Mouse (Mus musculus) heart, postnatal 25 days (tissue): ENCODE results near the gene Rbfox2. TPM values are rescaled to one million over a fixed set of nuclear protein-coding genes. Genes with fewer than 3 reads are reported as not detected.
"Not testable (repeated sequence)": the region's sequence is repeated elsewhere in the genome, so short reads cannot be mapped to it uniquely, and the experiment has no call there.

Experiments used
- DNase-seq: peaks from one replicate; pipeline ENCODE4 v3.0.0; 2022; ENCODE audit warnings: low spot score
- intact Hi-C: fragments of 180-260 bp; cut with DNase I; formaldehyde crosslinking; loops from one replicate; pipeline ENCODE4 v1.15.1; 2025
- total RNA-seq, 2 experiments: library from RNA; stranded (reverse); gene quantifications; 2 replicates each; pipeline ENCODE4 v1.2.3; 2021

The Rbfox2 gene
- total RNA-seq, 2 experiments from 2014 or later = 111 to 117 TPM

DNA sequence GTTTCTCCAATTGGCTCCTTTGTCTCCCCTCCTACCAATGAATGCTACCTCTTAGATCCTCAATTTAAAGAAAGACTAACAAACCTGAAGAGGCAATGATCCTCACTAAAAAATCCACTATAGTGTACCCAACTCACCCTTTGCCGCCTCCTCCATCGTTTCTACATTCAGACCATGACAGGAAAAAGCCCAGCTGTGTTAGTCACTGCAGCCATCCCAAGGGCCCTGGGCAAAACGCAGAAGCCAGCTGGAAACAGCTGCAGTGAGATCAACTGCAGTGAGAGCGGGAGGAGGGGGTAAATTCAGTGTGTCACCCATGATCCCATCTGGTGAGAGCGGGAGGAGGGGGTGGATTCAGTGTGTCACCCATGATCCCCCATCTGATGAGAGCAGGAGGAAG, 28.0 kb downstream of the Rbfox2 start:
- intact Hi-C loops = loop anchor here (5.0 kb wide), 1 partner anchor 52 kb away; no protein-coding TSS in a partner anchor
- DNase-seq = peak; percentile 54

DNA sequence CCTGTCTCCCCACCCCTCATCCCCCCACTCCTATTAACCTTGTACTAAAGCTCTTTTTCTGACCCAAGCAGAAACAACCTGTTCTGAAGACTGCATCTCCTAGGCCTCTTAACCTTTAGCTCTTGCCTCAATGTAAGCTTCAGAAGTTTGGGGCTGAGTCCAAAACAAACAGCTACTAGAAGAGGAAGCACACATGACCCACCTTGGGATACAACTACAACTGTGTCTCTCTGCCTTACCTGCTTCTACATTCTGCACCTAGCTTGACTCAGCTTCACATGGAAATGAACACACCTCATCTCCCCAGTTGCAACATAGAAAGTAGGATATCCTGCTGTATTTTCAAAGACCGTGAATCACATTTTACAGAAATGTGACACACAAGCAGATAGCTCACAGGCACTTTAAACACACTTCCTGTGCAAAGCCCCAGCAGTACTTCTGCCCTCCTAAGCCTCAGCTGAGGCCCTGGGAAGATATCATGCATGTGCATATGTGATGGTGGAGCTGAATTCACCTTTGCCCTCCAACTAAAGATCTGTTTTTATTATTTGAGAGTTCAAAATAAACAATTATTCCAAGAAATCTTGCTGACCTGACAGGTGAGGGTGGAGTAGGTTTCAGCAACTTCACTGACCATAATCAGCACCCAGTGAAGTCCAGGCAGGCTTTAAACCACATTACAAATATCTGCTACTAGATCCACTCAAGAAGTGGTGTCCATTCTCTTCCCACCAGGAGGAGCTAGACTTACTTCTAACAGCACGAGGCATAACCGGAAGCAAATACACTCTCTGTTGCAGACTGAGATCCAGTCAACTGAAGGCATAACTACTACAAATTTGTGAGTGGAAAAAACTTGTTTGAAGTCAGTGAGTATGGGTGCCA, 29.7 kb downstream of the Rbfox2 start:
- intact Hi-C loops = loop anchor here (2.0 to 5.0 kb wide), 2 partner anchors 50 to 82 kb away; no protein-coding TSS in a partner anchor

DNA sequence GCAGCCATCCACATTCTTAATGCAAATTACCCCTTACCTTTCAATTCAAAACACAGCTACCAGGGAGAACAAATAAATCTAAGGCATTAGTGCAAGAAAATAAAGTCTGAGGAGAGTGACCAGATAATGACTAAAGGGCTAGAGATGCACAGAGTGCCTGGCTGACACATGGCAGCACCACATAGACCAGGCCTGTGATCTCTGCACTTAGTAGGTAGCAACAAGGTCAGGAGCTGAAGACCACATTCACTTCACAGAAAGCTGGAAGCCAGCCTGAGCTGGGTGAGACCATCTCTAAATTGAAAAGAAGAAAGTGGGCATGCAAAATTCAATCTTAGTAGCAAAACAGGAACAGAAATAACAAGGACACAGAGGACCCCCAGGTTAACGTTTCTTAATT, 30.5 kb downstream of the Rbfox2 start:
- intact Hi-C loops = loop anchor here (2.0 to 5.0 kb wide), 2 partner anchors 49 to 83 kb away; no protein-coding TSS in a partner anchor
- DNase-seq = no peak

More for the DNA sequence above, 29.7 kb downstream of the Rbfox2 start:
- no peak for DNase-seq

DNA sequence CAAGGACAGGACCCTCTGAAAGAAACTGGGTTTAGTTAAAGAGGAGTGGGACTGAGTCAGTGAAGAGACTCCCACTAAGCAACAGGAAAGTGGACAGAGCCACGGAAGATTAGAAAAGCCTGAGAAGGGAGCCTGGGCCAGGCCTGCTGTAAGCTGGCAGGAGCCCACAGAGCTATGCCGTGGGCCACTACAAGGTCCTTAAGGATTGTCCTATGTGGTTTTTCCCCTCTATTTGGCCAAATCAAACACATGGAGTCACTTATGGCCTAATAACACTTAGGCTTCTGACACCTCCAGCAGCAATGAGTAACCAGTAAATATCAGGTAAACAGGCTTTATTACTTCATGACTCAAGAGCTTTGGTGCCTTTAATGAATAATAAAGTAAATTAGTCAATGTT, 31.2 kb downstream of the Rbfox2 start:
- intact Hi-C loops = loop anchor here (5.0 kb wide), 1 partner anchor 48 kb away; no protein-coding TSS in a partner anchor
- DNase-seq = no peak

DNA sequence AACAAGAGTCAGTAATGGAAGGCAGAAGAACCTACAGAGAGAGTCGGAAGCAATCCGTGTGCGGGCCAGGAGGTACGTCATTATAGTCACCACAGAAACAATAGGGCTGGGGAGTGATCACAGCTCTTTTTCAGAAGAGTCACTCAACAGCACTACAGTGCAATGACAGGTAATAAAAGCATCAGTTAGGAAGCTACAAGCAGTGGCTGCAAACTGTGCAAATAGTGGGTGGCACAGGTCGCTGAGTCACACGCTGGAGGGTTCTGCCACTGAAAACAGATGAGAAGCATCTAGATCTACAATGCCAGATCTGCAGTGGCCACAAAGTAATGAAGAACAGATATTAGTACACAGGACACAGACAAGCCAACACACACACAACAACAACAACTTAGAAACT, 32.9 kb downstream of the Rbfox2 start:
- intact Hi-C loops = no loop called here
- no peak for DNase-seq

DNA sequence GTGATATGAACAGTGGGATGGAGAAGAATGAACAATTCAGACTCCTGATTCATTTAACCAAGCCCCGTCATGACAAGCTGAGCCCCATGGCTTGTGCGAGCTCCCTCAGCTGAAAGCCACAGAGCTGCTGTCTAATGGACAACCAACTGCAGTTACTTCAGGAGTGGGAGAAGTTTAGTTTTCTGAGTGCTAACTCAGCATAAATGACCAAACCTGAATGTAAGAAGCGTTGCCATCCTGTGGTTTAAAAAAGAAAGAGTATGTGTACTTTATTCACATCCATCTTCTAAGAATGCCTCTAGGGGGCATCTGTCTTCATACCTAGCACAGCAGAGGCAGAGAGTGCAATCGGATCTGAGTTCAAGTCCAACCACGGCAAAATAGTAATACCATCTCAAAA, 35.5 kb downstream of the Rbfox2 start:
- no peak for DNase-seq
- intact Hi-C loops = no loop called here

DNA sequence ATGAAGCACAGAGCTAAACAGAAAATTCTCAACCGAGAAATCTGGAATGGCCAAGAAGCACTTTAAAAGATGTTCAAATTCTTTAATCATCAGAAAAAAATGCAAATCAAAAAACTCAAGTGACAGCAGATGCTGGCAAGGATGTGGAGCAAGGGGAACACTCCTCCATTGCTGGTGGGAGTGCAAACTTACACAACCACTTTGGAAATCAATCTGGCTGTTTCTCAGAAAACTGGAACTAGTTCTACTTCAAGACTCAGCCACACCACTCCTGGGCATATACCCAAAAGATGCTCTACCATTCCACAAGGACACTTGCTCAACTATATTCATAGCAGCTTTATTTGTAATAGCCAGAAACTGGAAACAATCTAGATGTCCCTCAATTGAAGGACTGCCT, 37.3 kb downstream of the Rbfox2 start:
- intact Hi-C loops, DNase-seq: not testable (repeated sequence)

DNA sequence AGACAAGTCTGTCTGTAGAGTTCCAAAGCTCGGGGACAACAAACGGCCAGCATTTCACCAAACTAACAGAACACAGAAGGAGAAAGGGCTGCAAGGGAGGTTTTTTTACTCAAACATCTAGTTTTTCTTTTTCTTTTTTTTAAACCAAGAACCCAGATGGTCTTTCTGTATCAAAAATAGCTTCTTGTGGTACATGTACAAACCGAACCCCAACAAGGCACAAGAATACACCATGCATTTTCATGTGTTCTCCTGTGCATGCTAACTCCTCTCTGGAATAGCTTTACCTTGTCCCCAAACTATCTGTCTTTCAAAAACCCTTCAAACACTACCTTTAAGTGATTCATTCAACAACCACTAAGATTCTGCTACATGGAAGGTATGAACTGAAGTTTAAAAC, 38.4 kb downstream of the Rbfox2 start:
- DNase-seq = no peak
- intact Hi-C loops = no loop called here

DNA sequence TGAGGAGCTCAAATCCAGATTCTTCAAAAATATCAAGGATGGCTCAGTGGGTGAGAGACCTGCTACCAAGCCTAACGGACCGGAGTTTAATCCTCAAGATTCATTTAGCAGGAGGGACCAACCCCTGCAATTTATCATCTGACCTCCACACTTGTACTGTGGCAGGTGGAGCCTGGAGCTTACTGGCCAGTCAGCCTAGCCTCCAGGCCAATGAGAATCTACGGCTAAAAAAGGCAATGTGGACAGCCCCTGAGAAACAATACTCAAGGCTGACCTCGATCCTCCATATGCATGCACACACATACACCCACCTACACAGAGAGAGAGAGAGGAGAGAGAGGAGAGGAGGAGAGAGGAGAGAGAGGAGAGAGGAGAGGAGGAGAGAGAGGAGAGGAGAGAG, 41.5 kb downstream of the Rbfox2 start:
- intact Hi-C loops = no loop called here
- no peak for DNase-seq

DNA sequence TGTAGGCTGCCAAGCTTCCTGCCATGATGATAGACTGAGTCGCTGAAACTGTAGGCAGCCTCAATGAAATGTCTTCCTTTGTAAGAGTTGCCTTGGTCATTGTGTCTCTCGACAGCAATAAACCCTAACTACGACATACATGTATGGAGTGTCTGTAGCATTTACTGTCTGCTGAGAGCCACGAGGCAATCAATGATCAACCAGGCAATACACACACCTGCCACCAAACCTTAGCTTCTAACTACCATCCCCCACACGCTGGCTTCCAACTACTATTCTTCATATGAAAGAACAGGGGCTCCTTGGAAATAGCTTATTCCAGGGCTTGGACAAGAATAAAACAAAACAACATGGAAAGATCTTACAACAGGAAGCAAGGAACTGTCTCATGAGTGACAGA, 42.5 kb downstream of the Rbfox2 start:
- no peak for DNase-seq
- intact Hi-C loops = no loop called here

DNA sequence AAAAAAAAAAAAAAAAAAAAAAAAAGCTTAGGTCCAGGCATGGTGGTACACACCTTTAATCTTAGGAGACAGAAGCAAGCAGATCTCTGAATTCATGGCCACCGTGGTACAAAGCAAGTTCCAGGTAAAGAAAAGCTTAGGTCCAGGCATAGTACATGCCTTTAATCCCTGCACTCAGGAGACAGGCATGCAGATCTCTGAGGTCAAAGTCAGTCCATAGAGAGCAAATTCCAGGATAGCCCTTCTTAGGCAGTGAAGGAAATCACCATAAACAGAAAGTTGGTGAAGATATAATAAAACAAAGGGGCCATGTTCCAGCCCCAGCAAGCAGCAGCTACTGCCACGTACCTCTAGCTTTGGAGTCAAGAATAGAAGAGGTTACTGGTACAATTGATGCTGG, 44.0 kb downstream of the Rbfox2 start:
- intact Hi-C loops = no loop called here

DNA sequence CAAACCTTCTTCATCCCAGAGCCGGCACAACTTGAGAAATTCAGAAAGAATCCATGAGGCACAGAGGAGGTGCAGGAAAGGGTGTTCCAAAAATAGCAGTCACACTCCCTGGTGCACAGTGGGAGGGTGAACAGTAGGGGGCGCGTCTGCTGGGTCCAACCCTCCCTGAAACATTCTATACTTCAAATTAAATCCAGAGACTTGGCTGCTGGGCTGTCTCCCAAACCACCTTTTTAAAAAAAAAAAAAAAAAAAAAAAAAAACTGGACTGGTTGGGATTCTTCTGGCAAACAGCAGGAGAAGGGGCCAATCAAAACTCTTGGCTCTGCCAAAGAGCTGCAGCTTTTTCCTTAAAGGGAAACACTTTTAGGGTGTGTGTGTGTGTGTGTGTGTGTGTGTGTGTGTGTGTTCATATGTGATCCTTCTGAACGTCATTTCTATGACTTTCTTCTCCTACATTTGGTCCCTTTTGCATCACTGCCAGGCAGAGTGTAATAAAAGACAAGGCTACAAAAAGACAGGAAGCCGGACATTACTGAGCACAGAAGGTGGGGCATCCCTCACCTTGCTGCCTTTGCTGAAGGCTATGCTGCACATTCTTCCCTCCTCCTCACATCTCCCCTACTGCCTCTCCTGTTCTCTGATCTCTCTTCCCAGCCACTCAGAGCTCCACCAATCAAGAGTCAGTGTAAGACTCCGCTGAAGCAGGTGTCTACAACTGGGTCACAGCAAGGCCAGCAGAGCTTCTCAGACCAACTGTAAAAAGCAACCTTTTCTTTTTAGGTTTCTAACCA, 49.2 kb downstream of the Rbfox2 start:
- intact Hi-C loops = loop anchor here (5.0 kb wide), 1 partner anchor 80 kb away; no protein-coding TSS in a partner anchor
- peak; percentile 16 for DNase-seq

More for the DNA sequence above, 44.0 kb downstream of the Rbfox2 start:
- no peak for DNase-seq

DNA sequence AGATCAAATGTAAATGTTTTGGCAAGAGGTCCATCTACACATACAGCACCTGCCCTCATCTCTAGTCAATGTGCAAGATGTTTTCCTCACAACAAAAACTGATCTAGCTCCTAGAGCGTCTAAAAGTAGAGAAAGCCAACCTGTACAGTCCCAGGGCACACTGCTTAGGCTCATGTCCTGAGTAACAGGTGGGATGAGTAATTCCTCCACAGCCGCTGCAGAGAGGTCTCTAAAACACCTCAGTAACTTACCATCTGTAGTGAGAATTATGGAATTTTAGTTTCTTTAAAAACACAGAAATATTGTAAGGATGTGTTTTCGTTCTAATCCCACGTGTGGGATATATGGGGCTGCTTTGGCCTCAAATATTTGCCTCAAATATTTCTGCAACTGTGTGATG, 50.0 kb downstream of the Rbfox2 start:
- DNase-seq = no peak
- intact Hi-C loops = loop anchor here (5.0 kb wide), 1 partner anchor 81 kb away; no protein-coding TSS in a partner anchor

DNA sequence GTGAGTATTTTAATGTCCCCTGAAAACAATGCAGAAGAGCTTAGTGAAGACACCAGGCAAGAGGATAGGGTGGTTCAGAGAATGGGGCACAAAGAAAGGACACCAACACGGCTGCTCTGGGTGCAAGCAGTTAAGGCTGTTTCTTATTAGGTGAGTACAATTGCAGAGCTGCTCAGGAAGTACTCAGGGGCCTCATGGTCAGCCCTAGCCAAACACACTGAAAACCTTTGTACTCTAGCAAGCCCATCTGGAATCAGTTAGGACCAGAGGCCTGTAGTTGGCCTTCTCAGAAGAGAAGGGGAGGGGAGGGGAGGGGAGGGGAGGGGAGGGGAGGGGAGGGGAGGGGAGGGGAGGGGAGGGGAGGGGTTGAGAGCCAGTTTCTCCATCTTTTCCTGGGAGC, 52.2 kb downstream of the Rbfox2 start:
- no peak for DNase-seq
- intact Hi-C loops = loop anchor here (5.0 kb wide), 1 partner anchor 83 kb away; no protein-coding TSS in a partner anchor

DNA sequence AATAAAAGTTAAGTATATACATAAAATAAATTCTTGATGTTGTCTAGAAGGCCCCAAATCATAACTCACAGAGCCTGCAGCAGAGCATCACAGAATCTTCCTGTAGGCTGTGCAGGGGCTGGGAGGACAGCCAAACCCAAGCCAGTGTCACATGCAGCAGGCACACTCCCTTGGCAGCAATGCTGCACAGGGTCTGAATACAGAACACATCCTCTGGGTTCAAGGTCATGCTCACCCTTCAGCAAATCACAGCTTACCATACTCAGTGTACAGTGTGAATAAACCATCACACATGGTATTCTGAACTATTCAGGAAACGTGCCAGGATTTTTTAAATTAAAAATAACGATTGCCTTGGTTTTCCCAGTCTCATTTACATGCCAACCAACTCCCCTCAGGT, 52.7 kb downstream of the Rbfox2 start:
- DNase-seq = peak; percentile 33
- intact Hi-C loops = no loop called here

DNA sequence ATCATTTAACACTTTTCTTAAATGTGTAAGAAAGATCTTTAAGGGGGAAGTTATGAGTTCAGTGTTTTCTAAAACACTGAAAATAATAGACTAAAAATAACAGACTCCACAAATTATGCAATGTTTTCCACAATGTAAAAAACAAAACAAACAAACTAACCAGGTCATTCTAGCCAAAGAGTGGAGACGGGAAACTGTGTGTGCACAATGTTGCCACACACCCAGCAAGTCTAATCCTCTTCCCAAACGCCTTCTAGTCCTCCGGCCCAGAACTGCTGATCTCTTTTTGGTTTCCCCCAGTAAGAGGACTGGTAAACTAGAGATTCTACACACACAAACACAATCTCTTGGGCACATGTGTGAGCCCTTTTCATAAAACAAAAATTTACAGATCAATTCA, 55.1 kb downstream of the Rbfox2 start:
- DNase-seq = no peak
- intact Hi-C loops = no loop called here

DNA sequence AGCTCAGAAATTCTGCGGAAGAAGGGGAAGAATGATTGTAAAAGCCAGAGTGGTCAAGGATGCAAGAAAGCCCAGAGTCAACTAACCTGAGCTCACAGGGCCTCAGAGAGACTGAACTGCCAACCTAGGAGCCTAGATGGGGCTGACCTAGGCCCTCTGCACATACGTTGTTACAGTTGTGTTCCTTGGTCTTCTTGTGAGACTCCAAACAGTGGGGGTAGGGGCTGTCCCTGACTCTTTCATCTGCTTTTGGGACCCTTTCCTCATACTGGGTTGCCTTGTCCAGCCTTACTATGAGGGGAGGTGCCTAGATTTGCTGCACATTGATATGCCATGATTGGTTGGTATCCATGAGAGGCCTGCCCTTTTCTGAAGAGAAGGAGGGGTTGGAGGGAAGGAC, 56.0 kb downstream of the Rbfox2 start:
- intact Hi-C loops = no loop called here

DNA sequence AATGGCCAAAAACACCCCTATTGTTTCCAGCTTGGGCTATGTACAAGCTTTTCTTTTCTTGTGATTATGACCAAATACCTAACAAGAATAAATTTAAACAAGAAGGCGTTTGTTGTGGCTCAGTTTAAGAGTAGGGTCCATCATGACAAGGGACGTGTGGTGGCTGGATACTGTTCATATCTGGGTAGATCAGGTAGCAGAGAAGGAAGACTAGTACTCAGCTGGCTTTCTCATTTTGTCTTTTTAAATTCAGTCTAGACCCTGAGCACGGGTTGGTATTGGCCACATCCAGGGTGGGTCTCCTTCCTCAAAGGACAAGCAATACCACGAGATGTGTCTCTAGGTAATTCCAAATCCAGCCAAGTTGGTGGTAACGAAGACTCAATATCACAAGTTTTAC, 57.4 kb downstream of the Rbfox2 start:
- intact Hi-C loops = no loop called here
- no peak for DNase-seq

More for the DNA sequence above, 56.0 kb downstream of the Rbfox2 start:
- DNase-seq = no peak

DNA sequence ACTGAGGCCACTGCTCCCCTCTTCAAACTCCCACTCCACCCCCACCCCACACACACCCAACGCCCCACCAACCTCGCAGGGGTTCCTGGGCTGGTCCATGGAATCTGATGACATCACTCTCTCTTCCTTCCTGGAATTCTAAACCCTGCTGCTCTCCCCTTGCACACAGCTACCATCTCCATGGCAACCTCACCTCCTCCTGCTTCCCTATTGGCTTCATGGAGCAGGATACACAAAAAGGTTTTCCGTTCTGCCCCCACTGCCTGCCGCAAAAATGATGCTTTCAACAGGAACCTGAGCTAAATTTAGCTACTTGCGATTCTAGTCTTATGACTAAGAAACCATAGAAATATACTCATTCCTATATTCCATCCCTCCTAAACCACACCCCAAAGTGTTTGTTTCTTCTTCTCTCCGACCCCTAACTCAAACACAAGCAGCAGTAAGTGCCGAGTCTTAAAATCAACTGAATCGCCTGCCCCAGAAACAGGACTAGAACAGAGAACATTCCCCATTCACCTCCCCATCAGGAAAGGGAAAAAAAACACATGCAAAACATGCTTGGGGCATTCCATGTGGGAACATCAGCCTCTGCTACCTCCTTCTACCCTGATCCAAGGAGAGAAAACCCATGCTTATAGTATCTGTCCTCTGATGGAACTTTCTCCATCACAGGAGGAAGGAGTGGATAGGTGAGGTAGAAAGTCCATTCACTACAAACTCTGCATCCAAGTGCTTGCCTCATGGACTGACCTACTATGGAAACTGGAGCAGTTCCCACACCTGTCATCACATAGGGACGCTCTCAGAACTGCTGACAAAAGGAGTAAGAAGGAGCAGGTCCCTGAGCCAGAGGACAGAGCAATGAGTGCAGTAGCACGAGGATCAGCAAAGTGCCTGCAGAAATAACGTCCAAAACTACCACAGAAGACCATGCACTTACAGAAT, 61.1 kb downstream of the Rbfox2 start:
- intact Hi-C loops = no loop called here
- peak; percentile 59 for DNase-seq

DNA sequence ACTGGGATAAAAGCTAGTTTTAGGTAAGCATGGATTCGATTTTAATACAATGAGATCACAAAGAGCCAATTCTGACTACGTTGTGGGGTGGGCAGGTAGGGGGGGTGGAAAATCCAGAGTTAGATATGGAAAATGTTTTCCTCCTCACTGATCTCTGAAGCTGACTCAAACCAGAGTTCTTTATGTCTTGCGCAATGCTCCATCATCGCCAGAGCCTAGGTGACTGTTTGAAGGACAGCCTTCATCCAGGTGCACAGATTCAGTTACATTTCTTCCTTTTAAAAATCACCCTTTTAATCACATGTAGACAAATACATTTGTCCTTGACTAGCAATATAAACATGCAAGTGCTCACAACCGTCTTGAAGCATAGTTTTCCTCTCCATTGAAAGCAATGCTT, 62.2 kb downstream of the Rbfox2 start:
- DNase-seq = no peak
- intact Hi-C loops = no loop called here
